Mouse (Mus musculus): ENCODE measurements around the gene Arel1. TPM values are rescaled to one million over a fixed set of nuclear protein-coding genes. Genes with fewer than 3 reads are reported as not detected.
A peak's percentile ranks its signal among the peaks of the same experiment; 100 is the strongest.

Gene Arel1
- polyA plus RNA-seq, 1 experiment from 2014 or later = 10.1 TPM

DNA sequence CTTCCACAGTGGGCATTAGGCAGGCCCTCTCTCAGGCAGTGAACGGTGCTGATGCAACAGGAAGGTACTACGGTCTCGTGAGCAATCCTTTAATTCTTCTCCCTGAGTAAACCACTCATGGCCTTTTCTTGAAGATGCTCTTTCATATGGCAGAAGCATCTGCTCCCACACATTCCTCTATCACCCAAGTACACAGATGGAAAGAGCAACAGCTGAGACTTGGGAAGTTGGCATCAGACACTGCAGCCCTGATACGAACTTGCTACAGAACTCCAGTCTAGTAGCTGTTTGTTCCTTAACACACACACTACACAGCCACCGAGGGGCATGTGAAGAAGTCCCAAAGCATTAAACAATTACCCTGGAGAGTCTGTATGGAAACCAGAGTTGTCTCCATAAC is 46.4 kb downstream of the Arel1 start:
- WGBS = 89% methylated on average over 5 of the region's 5 CpGs
- H3K27me3 ChIP-seq (replicated peaks) = no peaks in the 10 kb centered on the region
- no peak for ATAC-seq (ENCODE audit: extremely low read depth, insufficient number of reproducible peaks, low FRiP score, low TSS enrichment)
- H3K4me2 ChIP-seq = no peak overlapping the region
- no peak overlapping the region for H3K4me3 ChIP-seq
- H3K9me3 ChIP-seq = no peaks in the 10 kb centered on the region
- peaks cover 94% of the 10 kb centered on the region for H3K36me3 ChIP-seq
- peaks cover 6% of the 10 kb centered on the region; the same call in 1 of the 2 replicates for H3K4me1 ChIP-seq
- H3K27ac ChIP-seq (replicated peaks) = no peak overlapping the region
- H3K9ac ChIP-seq = no peak overlapping the region

DNA sequence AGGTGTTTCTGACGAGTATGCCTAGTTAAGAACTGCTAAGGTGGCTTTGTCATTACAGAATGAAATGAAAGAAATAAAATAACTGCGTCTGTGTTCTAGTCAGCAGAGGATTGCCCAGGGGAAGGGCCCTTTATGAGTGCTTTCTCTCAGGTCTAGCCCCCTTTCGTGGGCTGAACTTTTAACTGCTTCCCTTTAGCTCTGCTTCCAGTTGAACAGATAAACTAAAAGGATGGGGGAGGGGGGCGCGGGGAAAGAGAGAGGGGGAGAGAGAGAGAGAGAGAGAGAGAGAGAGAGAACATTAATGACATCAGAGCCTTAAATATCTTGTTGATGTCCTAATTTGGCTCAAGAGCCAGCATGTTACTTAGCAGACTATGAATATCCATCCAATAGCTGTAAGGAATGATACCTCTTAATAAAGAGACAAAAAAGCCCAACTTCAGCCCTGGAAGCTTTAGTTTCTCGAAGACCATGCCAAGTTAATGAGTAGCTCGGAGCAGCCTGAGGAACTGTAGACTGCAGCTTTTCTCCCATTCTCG is 48.8 kb downstream of the Arel1 start:
- 63% methylated on average over 8 of the region's 8 CpGs for WGBS

DNA sequence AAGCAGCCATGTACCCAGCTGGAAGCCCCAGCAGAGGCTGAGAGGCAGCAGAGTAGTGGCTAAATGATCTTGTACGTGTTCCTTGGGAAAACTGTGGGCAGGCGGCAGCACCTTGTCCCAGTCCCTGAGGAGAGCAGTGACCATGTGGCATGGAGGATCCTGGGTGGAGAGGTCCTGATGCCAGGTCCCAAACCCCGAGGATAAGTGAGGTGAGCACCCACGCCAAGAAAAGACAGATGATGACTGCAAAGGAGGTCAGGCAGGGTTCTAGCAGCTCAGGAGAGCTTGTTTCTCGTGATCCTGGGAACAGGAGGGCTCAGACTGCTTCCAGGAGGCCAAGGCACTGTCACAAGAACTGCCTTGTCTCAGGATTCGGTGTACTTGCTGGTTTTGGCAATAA is 51.9 kb downstream of the Arel1 start:
- Histone ChIP-seq H3K4me1 (peaks cover 12% of the 10 kb centered on the region; the same call in 1 of the 2 replicates), H3K9me3 (no peaks in the 10 kb centered on the region), H3K27me3 (replicated peaks) (no peaks in the 10 kb centered on the region), H3K9ac (no peak overlapping the region), H3K27ac (replicated peaks) (no peak overlapping the region), H3K4me3 (no peak overlapping the region), H3K36me3 (peaks cover 65% of the 10 kb centered on the region), H3K4me2 (no peak overlapping the region)
- no peak for ATAC-seq (ENCODE audit: extremely low read depth, insufficient number of reproducible peaks, low FRiP score, low TSS enrichment)
- 85% methylated on average over 6 of the region's 6 CpGs for WGBS

More for the DNA sequence above, 48.8 kb downstream of the Arel1 start:
- peak overlapping the region; percentile 22 for H3K4me3 ChIP-seq
- H3K9me3 ChIP-seq = no peaks in the 10 kb centered on the region
- H3K9ac ChIP-seq = peak overlapping the region; percentile 51
- peak overlapping the region; percentile 47 for H3K4me2 ChIP-seq
- peaks cover 6% of the 10 kb centered on the region; the same call in 1 of the 2 replicates for H3K4me1 ChIP-seq
- H3K36me3 ChIP-seq = peaks cover 90% of the 10 kb centered on the region
- H3K27me3 ChIP-seq (replicated peaks) = no peaks in the 10 kb centered on the region
- no peak for ATAC-seq (ENCODE audit: extremely low read depth, insufficient number of reproducible peaks, low FRiP score, low TSS enrichment)
- H3K27ac ChIP-seq (replicated peaks) = peak overlapping the region; percentile 65

DNA sequence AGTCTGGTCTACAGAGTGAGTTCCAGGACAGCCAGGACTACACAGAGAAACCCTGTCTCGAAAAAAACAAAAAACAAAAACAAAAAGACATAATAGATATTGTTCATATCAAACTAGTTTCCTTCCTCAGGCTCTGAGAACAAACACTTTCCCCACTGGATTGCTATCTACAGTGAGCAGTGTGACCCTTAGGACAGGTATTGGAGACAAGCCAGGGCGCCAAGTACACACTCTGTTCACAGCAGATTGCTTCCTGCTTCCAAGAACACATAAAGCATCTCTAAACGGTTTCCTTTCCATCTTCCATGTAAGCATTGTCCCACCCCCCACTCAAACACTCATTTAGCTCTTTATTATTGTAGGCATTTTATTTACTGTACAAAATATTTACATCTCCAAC is 52.9 kb downstream of the Arel1 start:
- Histone ChIP-seq H3K36me3 (peaks cover 56% of the 10 kb centered on the region), H3K9ac (no peak overlapping the region; the same call in 1 of the 2 replicates), H3K27me3 (replicated peaks) (no peaks in the 10 kb centered on the region), H3K27ac (replicated peaks) (no peak overlapping the region), H3K4me2 (no peak overlapping the region), H3K9me3 (no peaks in the 10 kb centered on the region), H3K4me3 (no peak overlapping the region), H3K4me1 (peaks cover 12% of the 10 kb centered on the region; the same call in 1 of the 2 replicates)
- WGBS = 55% methylated on average over 3 of the region's 3 CpGs
- no peak for ATAC-seq (ENCODE audit: extremely low read depth, insufficient number of reproducible peaks, low FRiP score, low TSS enrichment)

DNA sequence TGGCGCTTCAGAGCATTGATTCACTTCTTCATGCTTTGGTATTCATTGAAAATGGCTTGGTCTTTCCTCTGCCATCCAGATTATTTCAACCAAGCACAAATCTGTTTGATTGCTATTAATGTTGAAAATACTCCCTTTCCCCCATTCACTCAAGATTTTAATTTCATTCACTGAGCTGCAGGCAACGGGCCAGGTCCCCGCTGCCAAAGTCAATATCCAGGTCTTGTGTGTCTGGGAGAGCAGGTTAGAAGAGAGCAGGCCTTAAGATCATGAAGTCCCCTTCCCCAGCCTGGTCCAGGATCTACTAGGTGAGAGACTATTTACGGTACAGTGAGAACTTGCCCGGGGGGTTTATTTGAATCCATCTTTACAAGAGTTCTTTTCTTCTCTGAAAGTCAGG is 55.7 kb downstream of the Arel1 start:
- Histone ChIP-seq H3K9ac (no peak overlapping the region), H3K4me3 (no peak overlapping the region), H3K27ac (replicated peaks) (no peak overlapping the region), H3K4me1 (peaks cover 10% of the 10 kb centered on the region; the same call in 1 of the 2 replicates), H3K9me3 (no peaks in the 10 kb centered on the region), H3K36me3 (peaks cover 29% of the 10 kb centered on the region), H3K27me3 (replicated peaks) (no peaks in the 10 kb centered on the region), H3K4me2 (no peak overlapping the region)
- 90% methylated on average over 5 of the region's 5 CpGs for WGBS
- ATAC-seq (ENCODE audit: extremely low read depth, insufficient number of reproducible peaks, low FRiP score, low TSS enrichment) = no peak

DNA sequence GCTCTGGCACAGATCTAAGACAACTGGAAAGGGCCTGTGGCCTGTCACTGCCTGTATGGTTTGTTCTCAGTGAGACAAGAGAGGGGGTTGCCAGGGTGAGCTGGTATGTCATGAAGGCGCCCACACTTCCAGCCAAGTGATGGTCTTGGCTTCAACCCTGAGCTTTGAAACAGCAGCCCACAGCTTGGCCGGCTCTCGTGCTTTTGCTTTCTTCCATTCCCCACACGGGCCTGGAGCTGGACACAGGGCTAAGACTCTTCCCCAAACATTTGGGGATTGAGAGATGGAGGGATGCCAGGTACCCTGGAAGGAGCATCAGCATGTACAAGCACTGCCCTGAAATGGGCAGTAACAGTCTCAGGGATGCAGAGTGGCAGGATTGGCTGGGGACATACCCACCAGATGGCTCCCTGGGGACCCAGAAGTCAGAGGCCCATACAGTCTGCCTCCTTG is 58.0 kb downstream of the Arel1 start:
- Histone ChIP-seq H3K9ac (no peak overlapping the region), H3K27ac (replicated peaks) (no peak overlapping the region), H3K4me3 (no peak overlapping the region), H3K9me3 (no peaks in the 10 kb centered on the region), H3K36me3 (peaks cover 12% of the 10 kb centered on the region), H3K4me2 (no peak overlapping the region), H3K27me3 (replicated peaks) (no peaks in the 10 kb centered on the region), H3K4me1 (peaks cover 18% of the 10 kb centered on the region)
- 79% methylated on average over 4 of the region's 4 CpGs for WGBS
- no peak for ATAC-seq (ENCODE audit: extremely low read depth, insufficient number of reproducible peaks, low FRiP score, low TSS enrichment)

DNA sequence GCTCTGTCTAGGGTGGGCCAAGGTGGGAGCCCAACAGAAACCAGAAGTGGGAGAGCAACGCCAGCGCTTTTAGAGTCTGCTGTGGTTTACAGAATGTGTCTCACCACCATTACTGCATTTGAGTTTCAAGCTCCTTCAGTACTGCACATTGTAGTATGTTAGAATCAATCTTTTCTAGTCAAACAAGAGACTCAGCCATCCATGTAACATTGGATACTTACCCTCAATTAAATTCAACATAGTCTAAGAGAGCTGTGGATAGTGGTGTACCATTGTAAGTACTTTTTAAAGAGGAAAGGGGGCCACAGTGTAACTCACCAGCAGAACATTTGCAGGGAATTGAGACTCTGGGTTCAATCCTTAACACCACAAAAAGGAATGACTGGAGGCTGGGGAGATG is 59.1 kb downstream of the Arel1 start:
- H3K9ac ChIP-seq = no peak overlapping the region
- no peak overlapping the region for H3K4me3 ChIP-seq
- peaks cover 28% of the 10 kb centered on the region for H3K4me1 ChIP-seq
- no peaks in the 10 kb centered on the region for H3K9me3 ChIP-seq
- H3K4me2 ChIP-seq = no peak overlapping the region
- 0 out of 2 replicates have a peak, but pooled peaks cover 4% of the 10 kb centered on the region for H3K36me3 ChIP-seq
- no peaks in the 10 kb centered on the region for H3K27me3 ChIP-seq (replicated peaks)
- no peak overlapping the region for H3K27ac ChIP-seq (replicated peaks)
- 72% methylated on average over 2 of the region's 2 CpGs for WGBS
- ATAC-seq (ENCODE audit: extremely low read depth, insufficient number of reproducible peaks, low FRiP score, low TSS enrichment) = no peak

DNA sequence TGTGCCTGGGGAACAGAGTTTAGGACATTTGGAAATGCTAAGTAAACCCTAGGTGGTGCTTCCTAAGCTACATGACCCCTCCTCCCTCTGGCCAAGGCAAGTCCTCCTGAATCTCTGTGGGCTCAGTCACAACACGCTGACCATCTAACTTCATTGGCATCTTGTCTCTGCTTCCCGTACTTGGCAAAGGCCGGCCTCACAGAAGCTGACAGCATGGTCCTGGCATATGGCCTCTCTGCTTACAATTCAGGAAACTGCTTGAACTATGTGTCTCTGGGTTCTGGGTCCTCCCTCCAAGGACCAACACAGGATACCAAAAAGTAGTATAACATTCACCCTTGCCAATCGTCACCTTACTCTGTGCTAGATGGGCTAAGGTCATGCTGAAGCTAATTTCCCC is 60.6 kb downstream of the Arel1 start:
- WGBS = 88% methylated on average over 4 of the region's 4 CpGs
- H3K4me2 ChIP-seq = no peak overlapping the region
- no peaks in the 10 kb centered on the region for H3K36me3 ChIP-seq
- H3K9me3 ChIP-seq = no peaks in the 10 kb centered on the region
- H3K9ac ChIP-seq = no peak overlapping the region
- H3K4me3 ChIP-seq = no peak overlapping the region
- peaks cover 25% of the 10 kb centered on the region for H3K4me1 ChIP-seq
- no peaks in the 10 kb centered on the region for H3K27me3 ChIP-seq (replicated peaks)
- H3K27ac ChIP-seq (replicated peaks) = no peak overlapping the region
- ATAC-seq (ENCODE audit: extremely low read depth, insufficient number of reproducible peaks, low FRiP score, low TSS enrichment) = no peak

DNA sequence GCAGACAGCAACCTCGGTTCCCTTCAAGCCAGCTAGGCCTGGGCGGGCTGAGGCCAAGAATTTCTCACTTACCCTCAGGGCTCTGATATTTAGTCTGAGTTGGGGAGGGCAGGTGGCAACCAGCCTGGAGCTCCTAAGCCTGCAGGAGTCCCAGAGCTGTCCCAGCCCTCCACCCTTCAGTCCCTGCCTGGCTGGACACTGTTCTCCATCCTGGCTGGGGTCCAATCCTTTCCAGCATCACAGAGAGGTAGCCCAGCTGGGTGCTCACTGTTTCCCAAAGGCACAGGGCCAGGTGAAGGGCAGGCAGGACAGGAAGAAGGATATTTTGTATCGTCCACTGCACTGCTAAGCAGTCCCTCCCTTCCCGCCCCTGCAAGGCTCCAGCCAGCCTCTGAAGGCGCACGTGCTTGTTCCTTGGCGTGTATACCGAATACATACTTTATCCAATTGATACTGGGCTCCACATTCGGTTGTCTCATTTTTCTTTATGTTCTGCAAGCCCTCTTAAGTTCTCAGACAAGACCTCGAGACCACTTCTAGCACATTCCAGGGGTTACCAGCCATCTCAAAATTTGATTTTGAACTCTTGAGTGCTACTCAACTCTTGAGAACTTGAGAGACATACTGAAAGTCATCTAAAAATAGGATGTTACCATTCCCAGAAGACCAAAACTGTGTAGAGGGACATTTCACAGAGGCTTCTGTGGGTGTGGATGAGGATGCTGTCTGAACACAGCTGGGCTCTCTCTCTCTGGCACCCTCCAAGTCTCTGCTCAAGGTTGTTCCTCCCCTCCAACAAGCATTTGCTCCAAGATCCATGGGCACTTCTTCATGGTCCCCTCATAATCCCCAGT is 62.8 kb downstream of the Arel1 start:
- Histone ChIP-seq H3K9me3 (no peaks in the 10 kb centered on the region), H3K4me2 (no peak overlapping the region), H3K4me3 (no peak overlapping the region), H3K4me1 (peaks cover 23% of the 10 kb centered on the region), H3K36me3 (no peaks in the 10 kb centered on the region), H3K9ac (no peak overlapping the region), H3K27ac (replicated peaks) (peak overlapping the region; percentile 61), H3K27me3 (replicated peaks) (no peaks in the 10 kb centered on the region)
- 43% methylated on average over 10 of the region's 10 CpGs for WGBS
- ATAC-seq (ENCODE audit: extremely low read depth, insufficient number of reproducible peaks, low FRiP score, low TSS enrichment) = peak; percentile 37

DNA sequence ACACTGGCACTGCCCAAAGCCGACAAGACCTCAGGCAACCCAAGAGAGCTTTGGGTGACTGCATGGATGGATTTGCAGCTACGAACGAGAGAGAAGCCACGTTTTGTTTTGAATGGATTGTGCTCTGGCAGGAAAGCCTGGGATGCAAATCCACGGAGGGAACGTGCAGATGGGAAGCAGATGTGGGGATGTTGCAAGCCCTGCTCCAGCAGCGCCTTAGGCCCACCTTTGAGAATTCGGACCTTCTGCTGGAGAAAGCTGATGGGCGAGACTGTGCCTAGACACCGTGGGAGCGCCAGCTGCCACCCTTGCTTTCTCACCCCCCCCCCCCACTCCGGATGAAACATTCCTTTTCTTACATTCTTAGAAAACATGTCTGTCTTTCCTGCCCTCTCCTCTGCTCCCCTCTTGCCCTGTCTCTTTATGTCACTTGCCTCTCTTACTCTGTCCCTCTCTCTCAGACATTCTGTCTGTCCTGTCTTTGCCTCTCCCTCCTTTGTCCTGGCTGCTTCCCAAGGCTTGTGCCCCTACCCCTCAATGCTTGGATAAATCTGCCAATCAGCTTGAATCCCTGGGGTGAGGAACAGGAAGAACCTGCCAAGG is 63.6 kb downstream of the Arel1 start:
- H3K4me3 ChIP-seq = no peak overlapping the region
- no peaks in the 10 kb centered on the region for H3K27me3 ChIP-seq (replicated peaks)
- ATAC-seq (ENCODE audit: extremely low read depth, insufficient number of reproducible peaks, low FRiP score, low TSS enrichment) = no peak
- H3K9ac ChIP-seq = no peak overlapping the region
- H3K4me2 ChIP-seq = no peak overlapping the region
- no peaks in the 10 kb centered on the region for H3K9me3 ChIP-seq
- no peaks in the 10 kb centered on the region for H3K36me3 ChIP-seq
- peaks cover 18% of the 10 kb centered on the region for H3K4me1 ChIP-seq
- 70% methylated on average over 12 of the region's 12 CpGs for WGBS
- peak overlapping the region; percentile 61 for H3K27ac ChIP-seq (replicated peaks)

DNA sequence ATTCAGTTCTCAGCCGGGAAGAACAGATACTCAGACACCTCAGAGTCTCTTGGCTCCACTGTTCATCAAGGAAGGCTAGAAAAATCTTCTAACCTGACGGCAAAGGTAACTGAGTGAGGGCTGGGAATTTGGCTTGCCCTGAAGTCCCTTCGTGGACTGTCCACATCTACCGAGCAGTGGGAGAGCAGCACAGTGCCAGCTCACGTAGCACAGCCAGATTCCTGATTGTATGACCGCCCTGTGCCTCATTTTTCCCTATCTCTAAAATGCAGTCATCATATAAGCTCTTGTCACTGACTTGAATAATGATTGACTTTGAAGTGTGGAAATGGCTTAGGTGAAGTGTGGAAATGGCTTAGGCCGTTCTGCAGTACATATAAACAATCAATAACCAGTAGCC is 66.3 kb downstream of the Arel1 start:
- ATAC-seq (ENCODE audit: extremely low read depth, insufficient number of reproducible peaks, low FRiP score, low TSS enrichment) = no peak
- no peaks in the 10 kb centered on the region for H3K9me3 ChIP-seq
- H3K4me3 ChIP-seq = no peak overlapping the region
- H3K4me2 ChIP-seq = no peak overlapping the region
- no peak overlapping the region for H3K9ac ChIP-seq
- no peaks in the 10 kb centered on the region; the same call in 1 of the 2 replicates for H3K27me3 ChIP-seq (replicated peaks)
- no peaks in the 10 kb centered on the region for H3K36me3 ChIP-seq
- H3K4me1 ChIP-seq = peaks cover 18% of the 10 kb centered on the region
- no peak overlapping the region for H3K27ac ChIP-seq (replicated peaks)
- 63% methylated on average over 7 of the region's 7 CpGs for WGBS

All from heart, embryonic 13.5 days (tissue).